Mouse (Mus musculus) spleen, adult 18-20 months (tissue): ENCODE measurements around the gene Gm49673.
"Not testable (repeated sequence)": the region's sequence is repeated elsewhere in the genome, so short reads cannot be mapped to it uniquely, and the experiment has no call there.

Experiments used
- DNase-seq, 2 experiments: peaks; one replicate each; pipeline ENCODE4 v3.0.0; 2022; ENCODE audit warnings: mixed read lengths in 2 of 2

The Gm49673 gene

DNA sequence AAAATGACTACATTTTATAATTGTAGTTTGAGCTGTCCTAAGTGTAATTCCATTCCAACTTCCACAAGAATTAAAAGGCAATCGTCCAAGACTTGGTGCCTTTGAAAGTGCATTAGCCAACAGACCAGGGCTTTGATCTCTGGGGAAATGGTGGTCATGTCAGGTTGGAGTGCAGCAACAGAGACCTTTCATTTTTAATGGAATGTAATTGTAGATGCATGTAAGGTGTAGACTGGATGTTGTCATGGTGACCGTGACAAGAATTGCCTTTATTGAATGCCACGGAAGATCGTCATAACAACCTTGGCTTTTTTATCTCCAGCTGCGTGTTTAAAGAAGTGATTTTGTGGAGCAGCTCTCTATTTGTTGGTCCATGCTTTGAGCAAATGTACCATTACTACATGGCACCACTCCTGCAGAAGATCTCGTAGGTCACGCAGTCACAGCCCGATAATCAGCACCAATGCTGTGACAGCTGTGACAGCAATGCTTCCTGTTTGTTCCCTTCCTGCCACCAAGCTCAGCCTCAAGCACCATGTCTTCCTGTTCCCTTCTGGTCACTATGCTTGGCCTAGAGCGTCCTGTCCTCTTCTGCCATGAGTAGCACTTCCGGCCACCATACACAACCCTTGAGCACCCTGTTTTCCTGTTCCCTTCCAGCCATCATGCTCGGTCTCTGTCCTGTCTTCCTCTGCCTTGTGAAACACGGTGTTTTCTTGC, 107.5 kb downstream of the Gm49673 start:
- not testable (repeated sequence) for DNase-seq

DNA sequence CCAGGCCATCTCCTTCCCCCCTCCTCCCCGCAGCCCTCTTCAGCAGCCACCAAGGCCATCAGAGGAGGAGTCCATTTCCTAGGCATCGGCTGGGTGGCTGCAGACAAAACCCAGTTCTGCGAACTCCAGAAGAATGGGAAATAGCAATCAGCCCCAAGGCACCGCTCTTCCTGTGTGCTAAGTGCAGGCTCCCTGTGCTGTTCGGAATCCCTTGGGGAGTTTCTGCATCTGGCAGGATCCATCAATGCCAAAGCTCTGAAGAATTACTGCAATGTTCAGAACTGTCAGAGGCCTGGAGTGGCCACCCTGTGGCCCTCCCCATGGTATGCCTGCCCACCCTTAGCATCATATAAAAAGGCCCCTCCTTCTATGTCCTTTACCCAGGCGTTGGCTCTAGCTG, 110.6 kb downstream of the Gm49673 start:
- not testable (repeated sequence) for DNase-seq
